Mouse (Mus musculus): ENCODE results near the gene Grap. TPM values are rescaled to one million over a fixed set of nuclear protein-coding genes. Genes with fewer than 3 reads are reported as not detected.

The Grap gene
- total RNA-seq, 2 experiments from 2014 or later, result 7.0 to 9.0 TPM

DNA sequence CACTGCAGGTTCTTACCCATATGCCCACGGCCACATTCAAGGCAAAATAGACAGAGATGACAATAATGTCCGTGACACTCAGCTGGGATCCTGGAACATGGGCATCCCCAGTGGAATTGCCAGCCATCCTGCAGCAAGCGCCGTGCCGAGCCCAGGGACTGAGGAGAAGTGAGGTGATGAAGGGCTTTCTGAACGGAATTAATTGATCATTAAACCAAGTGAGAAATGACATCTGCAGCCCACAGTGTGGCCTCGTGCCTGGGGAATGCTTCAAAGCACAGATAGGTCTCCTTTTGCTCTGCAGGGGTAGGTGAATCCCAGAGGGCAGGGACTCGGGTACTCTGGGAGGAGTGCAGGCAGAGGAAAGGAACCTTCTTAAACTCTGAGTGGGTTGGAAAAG, 66.8 kb downstream of the Grap start:
- DNase-seq (ENCODE audit: low spot score in 2 of 2), result no peak

- DNase-seq (ENCODE audit: low spot score in 2 of 2), result no peak
These were observed 67.6 kb downstream of the Grap start, which contains the start of gene Slc5a10 for GRCm38 (mm10) chr11:61720636-61721035. Gene Slc5a10, minus strand, starts transcription at chr11:61720826.

DNA sequence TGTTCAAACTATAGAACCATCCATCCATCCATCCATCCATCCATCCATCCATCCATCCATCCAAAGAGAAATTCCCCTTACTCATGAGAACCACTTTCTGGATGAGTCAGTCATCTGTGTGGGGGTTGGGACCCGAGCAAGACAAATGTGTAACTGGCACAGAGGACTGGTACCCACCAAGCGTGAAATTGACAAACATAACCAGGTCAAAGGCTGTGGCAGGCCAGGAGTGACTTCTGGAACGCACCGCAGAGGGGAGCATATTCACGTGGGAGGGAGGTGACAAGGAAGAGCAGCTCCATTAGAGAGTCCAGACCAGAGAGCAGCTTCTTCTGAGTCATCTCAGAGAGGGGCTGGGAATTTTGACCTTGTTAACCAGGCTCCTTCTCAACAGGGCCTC, 69.0 kb downstream of the Grap start:
- DNase-seq (ENCODE audit: low spot score in 2 of 2), result no peak

Other genes starting within 250 kb of the Grap start
- gene Rnf112, start 199.1 kb upstream of the Grap start, total RNA-seq (2021), result 100 to 1,000 TPM; 328 to 329 TPM
- gene Mfap4, start 167.8 kb upstream of the Grap start, total RNA-seq (2021), result 10 to 100 TPM in 1 of 2 experiments, 1 to 10 TPM in 1; 8.5 to 12.5 TPM
- gene Mapk7, start 158.9 kb upstream of the Grap start, total RNA-seq (2021), result 10 to 100 TPM; 32.8 to 36.2 TPM
- 10 to 100 TPM; 37.3 to 37.4 TPM for gene B9d1, start 148.1 kb upstream of the Grap start, total RNA-seq (2021)
- 100 to 1,000 TPM; 147 to 158 TPM for gene Epn2, start 73.6 kb upstream of the Grap start, total RNA-seq (2021)
- gene Fam83g, start 30.8 kb downstream of the Grap start, total RNA-seq (2021), result under 1 TPM in 1 of 2 experiments, not detected in 1; 0.07 TPM
- gene Slc5a10, start 67.6 kb downstream of the Grap start, total RNA-seq (2021), result under 1 TPM; 0.48 to 0.64 TPM
- 10 to 100 TPM; 40.8 to 45.7 TPM for gene Prpsap2, start 108.8 kb downstream of the Grap start, total RNA-seq (2021)
- gene Ulk2, start 201.8 kb downstream of the Grap start, total RNA-seq (2021), result 10 to 100 TPM; 88.6 to 92.1 TPM

Data from layer of hippocampus, postnatal 14 days (tissue).